Mouse (Mus musculus): ENCODE results near the gene Pdzd2.

Pdzd2 gene

DNA sequence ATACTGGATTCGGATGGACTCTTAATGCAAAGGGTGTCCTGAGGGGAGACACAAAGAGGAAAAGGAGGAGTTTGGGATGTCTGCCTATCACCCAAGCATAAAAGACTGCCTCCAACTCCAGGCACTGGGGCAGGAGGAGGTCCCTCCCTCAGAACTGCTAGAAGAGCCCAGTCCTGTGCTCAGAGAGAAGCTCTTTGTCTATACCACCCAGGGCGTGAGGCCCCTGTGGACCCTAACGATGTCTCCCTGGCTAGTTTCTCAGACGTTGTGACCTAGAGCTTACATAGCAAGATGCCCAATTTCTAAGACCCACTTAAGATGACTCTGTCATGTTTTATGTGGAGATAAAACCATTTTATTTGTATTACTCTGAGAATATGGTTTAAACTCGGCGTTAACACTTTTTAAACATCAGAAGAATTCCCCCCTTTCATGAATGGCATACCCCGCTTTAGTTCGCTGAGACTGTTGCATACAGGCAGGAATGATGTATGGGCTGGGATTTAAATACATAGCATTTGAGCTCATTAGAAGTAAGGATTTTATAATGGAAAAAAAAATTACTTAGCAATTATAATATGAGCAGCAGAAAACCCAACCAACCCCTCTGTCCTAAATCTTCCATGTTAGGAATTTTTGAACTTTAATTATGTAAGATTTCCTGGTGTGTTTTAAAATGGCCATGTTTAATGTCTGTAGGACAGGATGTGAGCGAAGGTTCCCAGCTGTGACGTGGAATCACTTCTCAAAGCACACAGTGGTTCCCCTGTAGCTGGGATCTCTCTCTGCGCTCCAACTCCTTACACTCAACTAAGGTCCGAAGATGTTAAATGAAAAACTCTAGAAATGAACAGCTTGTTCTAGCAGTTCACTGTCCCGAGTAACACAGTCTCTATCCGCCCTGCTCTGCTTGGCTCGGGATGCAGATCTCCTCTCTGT is 268.6 kb downstream of the Pdzd2 start:
- ChIA-PET CTCF (interaction anchor here in 1 of 4 experiments (0.6 kb wide), 1 partner anchor 174 kb away, joined by 4 read pairs; no protein-coding TSS in a partner anchor), POLR2A (interaction anchor here in 3 of 4 experiments (0.6 to 1.6 kb wide), 4 partner anchors 19 to 107 kb away, joined by 3 to 7 read pairs (median 4); no protein-coding TSS in a partner anchor)

DNA sequence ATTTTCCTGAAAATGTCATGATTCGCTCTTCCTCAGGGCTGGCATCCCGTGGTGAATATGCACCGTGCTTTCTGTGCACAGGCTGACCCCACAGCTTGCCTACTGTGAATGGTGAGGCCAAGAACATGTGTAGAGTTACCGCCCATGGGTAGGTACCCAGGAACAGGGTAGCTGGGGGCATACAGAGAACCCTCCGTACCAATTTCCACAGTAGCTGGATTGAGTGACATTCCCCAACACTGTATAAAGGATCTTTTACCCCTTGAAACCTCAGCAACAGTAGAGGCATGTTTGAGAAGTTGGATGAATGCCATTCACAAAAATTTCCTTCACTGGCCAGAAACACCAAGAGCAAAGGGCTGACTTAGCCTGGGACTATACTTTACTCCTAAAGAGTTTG is 271.1 kb downstream of the Pdzd2 start:
- CTCF ChIA-PET: no interaction called here
- POLR2A ChIA-PET: interaction anchor here in 1 of 4 experiments (1.4 kb wide), 1 partner anchor 22 kb away, joined by 3 read pairs; no protein-coding TSS in a partner anchor

DNA sequence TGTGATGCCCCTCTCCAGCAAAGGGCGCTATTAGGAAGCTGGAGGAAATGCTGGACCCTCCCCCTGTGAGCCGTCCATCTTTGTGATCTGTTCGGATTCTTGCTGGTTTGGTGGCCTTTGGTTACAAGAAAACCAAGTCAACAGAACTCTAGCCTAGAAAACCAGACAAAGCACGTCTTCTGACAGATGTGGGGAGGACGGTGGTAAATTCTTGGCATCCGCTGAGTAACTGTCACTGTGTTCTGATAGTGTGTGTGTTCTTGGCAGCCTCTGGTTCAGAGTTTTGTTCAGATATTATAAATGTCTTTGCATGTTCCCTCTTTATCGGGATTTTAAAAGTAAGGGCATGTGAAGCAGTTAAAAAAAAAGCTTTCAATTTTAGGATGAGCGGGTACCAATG is 274.0 kb downstream of the Pdzd2 start:
- CTCF ChIA-PET: interaction anchor here in 2 of 4 experiments (0.7 to 1.1 kb wide), 2 partner anchors 23 to 433 kb away, joined by 3 read pairs; no protein-coding TSS in a partner anchor
- POLR2A ChIA-PET: interaction anchor here in 3 of 4 experiments (0.6 to 2.1 kb wide), 3 partner anchors 9 to 83 kb away, joined by 3 to 6 read pairs (median 3); no protein-coding TSS in a partner anchor

DNA sequence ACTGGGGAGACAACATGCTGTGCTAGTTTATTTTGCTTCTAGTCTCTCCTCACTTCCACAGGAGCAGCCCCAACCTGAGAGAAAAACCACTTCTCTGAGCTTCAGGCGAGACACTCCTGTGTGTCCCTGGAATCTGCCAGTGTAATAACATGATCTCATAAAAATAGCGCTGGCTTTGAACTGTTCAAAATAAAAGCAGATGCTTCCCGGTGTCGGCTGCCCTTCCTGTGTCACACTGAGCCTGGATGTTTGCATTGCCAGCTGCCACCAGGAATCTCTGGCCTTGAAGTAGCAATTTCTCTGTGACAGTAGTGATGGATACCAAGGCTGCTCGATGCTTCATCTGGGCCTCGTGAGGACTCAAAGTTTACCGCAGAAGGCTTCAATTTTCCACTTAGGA is 282.9 kb downstream of the Pdzd2 start:
- CTCF ChIA-PET: interaction anchor here in 1 of 4 experiments (0.6 kb wide), 1 partner anchor 32 kb away, joined by 5 read pairs; no protein-coding TSS in a partner anchor

DNA sequence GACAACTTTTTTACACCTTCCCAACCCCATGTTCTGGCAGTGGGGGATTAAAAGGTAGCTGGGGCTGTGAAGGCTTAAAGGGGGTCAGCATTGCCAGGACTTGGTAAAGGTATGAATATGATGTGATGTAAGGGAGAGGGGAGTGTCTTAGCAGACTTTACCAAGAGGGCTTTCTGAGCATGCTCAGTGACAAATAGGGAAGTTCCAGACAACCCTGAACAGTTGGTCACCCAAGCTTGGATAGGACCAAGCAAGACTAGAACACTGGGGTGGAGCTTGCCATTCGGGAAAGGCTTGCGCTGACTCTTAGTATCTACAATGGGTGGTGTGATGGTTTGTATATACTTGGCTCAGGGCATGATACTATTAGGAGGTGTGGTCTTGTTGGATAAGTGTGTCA is 286.4 kb downstream of the Pdzd2 start:
- CTCF ChIA-PET: no interaction called here
- POLR2A ChIA-PET: no interaction called here

More for the DNA sequence above, 282.9 kb downstream of the Pdzd2 start:
- POLR2A ChIA-PET: interaction anchor here in 2 of 4 experiments (0.9 to 1.7 kb wide), 3 partner anchors 9 to 182 kb away, joined by 3 to 5 read pairs (median 3); no protein-coding TSS in a partner anchor

DNA sequence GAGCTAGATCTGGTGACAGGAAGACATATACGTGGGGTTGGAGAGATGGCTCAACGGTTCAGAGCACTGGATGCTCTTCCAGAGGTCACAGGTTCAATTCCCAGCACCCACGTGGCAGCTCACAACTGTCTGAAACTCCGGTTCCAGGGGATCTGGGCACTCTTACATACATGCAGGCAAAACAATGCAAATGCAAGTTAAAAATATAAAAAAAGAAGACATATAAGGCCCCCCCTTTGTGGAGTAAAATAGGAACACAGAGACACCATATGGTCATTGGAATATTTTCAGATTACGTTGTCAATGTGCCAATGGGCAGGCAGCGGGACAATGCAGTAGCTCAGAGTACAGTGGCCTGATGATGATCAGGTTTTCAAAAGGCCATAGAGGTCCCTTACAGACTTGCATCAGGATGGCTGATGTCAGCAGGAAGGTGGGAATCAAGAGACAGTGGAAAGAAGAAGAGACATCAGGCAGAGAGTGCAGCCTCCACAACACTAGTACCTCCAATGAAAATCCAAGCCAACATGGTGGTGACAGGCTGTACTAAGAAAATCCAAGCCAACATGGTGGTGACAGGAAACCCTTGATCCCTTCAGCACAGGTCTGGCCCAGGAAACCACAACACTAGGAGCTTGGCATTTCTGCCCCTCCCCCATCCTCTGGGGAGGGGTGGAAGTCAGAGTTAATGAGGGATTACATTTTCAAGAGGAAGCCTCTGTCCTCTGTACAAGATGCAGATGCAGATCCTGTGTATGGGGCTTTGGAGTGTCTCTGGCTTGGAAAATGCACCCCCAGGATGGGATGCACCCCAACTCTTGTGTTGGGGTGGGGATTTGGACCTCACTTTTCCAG is 287.4 kb downstream of the Pdzd2 start:
- CTCF ChIA-PET: no interaction called here
- POLR2A ChIA-PET: interaction anchor here in 1 of 4 experiments (0.6 to 0.7 kb wide), 3 partner anchors 27 to 449 kb away, joined by 3 to 4 read pairs (median 4); no protein-coding TSS in a partner anchor

DNA sequence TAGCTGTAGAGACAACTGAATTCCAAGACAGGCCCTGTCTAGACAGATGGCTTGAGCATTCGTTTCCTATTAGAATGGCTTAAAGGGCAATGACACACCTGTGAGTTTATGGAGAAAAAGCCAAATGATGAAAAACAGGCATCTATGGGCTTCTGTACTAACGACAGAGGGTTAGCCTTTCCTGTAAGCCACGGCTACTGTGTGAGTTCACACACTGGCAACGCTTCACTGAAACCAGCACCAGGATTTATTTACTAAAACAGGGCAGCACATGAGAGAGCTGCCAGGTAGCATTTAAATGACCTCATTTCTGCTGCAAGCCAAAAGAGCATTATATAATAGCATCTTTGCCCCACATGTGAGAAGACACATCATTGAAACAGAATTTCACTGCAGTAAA is 288.3 kb downstream of the Pdzd2 start:
- ChIA-PET CTCF (interaction anchor here in 1 of 4 experiments (0.6 kb wide), 1 partner anchor 174 kb away, joined by 5 read pairs; no protein-coding TSS in a partner anchor), POLR2A (interaction anchor here in 1 of 4 experiments (0.6 kb wide), 1 partner anchor 131 kb away, joined by 3 read pairs; no protein-coding TSS in a partner anchor)

DNA sequence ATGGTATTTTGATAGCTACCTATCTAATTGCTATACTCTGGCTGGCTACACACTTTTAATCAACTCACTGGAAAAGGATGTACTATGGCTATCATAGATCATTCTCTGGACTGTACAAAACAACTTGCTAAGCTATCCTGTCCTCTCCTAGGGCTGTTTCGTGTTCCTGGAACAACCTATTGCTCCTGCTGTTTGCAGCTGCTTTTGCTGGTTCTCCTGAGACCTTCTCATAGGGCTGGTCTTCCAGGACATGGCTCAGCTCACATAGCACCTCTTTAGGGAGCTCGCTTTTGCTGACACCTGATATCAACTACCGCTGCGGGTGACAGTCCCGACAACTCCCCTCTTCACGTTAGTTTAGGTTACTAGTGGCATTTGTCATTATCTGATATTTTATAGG is 288.9 kb downstream of the Pdzd2 start:
- POLR2A ChIA-PET: interaction anchor here in 3 of 4 experiments (1.1 to 1.9 kb wide), 9 partner anchors 14 to 76 kb away, joined by 3 to 6 read pairs (median 4); no protein-coding TSS in a partner anchor
- CTCF ChIA-PET: interaction anchor here in 1 of 4 experiments (1.1 kb wide), 1 partner anchor 40 kb away, joined by 3 read pairs; no protein-coding TSS in a partner anchor

DNA sequence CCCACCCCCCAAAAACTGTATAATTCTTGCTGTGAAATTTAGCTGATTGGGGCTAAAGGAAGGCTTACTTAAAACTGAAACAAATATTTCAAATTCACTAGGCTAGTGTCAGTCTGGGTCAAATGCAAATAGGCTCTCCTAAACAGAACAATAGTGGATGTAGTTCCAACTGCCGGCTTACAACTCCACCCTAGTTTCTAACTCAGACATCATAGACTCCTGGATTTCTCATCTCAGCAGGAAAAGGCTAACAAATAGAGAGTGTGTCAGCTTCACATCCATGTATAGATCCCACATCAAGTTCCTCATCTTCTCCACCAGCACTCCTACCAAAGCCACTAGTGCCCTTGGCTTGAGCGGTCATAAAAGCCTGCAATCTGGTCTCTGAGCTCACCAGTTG is 290.4 kb downstream of the Pdzd2 start:
- POLR2A ChIA-PET: interaction anchor here in 3 of 4 experiments (0.6 to 1.9 kb wide), 9 partner anchors 9 to 75 kb away, joined by 3 to 6 read pairs (median 4); no protein-coding TSS in a partner anchor

DNA sequence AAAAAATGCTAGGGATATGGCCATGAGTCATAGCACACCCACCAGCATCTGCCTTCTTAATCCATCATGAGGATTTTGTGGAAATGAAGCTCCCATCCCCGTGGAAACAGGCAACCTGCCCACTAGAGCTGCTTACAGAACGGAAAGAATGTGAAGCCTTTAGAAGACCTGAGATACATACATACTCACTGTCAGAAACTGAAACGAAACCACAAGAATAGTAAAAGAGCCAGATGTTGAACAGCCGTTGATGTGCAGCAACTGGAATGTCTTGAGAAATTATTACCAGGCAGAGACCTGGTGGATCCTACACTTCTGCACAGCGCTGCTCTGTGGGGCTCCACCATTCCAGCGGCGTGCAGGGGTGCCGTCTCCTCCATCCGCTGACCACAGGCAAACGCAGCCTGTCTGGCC is 292.7 kb downstream of the Pdzd2 start:
- CTCF ChIA-PET: no interaction called here
- POLR2A ChIA-PET: interaction anchor here in 3 of 4 experiments (0.7 to 2.1 kb wide), 5 partner anchors 13 to 57 kb away, joined by 3 to 4 read pairs (median 3); no protein-coding TSS in a partner anchor

More for the DNA sequence above, 290.4 kb downstream of the Pdzd2 start:
- CTCF ChIA-PET: interaction anchor here in 2 of 4 experiments (0.6 to 1.1 kb wide), 2 partner anchors 10 to 41 kb away, joined by 3 read pairs; no protein-coding TSS in a partner anchor

DNA sequence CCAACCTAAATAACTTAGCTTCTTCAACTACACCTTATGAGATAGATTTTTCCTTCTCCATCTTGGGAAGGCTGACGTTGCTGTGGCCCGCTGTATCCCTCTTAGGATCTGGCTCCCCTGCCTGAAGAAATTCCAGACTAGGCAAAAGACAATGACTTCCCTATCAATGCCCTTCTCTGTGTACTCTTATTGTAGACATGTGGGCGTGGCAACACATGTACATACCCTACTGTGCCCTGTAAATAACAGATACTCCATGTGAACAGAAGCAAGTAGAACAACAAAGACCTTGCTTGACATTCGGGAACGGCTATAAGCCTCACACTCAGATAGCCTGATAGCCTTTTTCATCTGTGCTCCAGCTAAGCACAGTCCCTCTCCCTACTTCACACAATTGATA is 295.2 kb downstream of the Pdzd2 start:
- CTCF ChIA-PET: no interaction called here
- POLR2A ChIA-PET: interaction anchor here in 1 of 4 experiments (0.5 kb wide), 1 partner anchor 105 kb away, joined by 3 read pairs; no protein-coding TSS in a partner anchor

DNA sequence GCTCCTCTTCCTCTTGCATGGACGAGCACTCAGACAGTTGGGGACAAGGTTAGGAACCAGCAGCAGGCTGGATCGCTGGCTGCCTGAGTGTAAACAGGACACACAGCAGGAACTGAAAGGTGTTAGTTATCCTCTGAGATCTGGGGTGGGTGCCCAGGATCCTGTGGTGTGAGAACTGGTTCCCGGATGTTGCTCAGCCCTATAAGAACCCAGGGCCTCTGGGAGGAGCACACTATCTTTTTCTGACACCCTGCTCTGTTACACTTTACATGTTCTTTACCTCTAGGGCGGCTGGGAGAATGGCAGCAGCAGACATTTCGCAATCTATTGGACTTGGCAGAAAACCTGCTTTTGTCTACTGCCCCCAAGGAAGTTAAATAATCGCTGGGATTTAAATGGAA is 300.4 kb downstream of the Pdzd2 start:
- CTCF ChIA-PET: no interaction called here

DNA sequence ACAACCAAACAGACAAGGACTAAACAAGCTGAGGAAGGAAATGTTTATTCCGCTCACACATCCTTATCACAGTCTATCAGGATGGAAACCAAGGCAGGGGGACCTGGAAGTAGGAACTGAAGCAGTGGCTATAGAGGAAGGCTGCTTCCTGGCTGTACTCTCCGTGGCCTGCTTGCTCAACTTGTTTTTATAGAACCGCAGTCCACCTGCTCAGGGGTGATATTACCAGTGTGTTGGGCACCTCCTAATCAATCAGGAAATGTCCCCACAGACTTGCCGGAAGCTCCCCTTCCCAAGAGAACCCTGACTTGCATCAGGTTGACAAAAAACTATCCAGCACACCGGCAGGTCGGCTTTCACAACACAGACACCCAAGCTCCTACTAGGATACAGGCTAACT is 301.0 kb downstream of the Pdzd2 start:
- POLR2A ChIA-PET: interaction anchor here in 3 of 4 experiments (0.5 to 1.7 kb wide), 8 partner anchors 9 to 290 kb away, joined by 3 to 11 read pairs (median 3); no protein-coding TSS in a partner anchor

More for the DNA sequence above, 300.4 kb downstream of the Pdzd2 start:
- POLR2A ChIA-PET: interaction anchor here in 2 of 4 experiments (0.6 to 1.7 kb wide), 4 partner anchors 10 to 112 kb away, joined by 3 to 11 read pairs (median 3); no protein-coding TSS in a partner anchor

DNA sequence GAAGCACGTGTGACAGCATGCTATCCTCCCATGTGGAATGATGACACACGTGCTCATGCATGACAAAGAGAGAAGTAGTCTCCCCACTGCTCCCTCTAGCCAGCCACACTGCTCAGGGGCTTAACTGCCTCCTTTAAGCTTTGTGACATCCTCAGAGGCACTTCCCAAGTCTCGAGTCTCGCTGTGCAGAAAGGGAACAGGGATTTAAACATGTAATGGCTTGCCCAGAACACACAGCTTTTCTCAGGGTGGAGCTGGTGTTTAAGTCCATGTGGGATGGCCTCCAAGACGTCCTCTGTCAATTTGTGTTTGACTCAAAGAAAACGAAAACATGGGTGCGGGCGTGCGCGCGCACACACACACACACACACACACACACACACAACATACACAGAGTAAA is 301.6 kb downstream of the Pdzd2 start:
- ChIA-PET CTCF (no interaction called here), POLR2A (interaction anchor here in 3 of 4 experiments (0.5 to 1.7 kb wide), 6 partner anchors 9 to 290 kb away, joined by 3 to 11 read pairs (median 4); no protein-coding TSS in a partner anchor)

More for the DNA sequence above, 301.0 kb downstream of the Pdzd2 start:
- CTCF ChIA-PET: no interaction called here

DNA sequence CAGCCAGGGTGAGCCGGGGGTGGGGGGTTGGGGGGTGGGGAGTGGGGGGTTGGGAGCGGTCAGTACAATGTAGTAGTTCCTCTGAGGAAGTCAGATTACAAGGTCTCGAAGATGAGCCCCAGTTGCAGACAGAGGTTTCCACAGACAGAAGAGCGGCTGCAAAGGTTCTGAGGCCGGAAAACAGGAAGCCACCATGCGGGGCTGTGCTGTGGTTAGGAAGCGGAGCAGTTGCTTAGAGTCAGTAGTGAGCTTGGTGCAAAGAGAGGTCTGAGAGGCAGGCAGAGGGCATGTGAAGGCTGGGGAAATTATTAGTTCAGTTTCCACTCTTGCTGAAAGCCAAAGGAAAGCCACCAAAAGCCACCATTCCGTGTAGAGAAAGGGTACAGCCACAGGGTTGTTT is 303.8 kb downstream of the Pdzd2 start:
- ChIA-PET CTCF (no interaction called here), POLR2A (interaction anchor here in 3 of 4 experiments (0.8 to 1.6 kb wide), 3 partner anchors 12 to 68 kb away, joined by 3 to 6 read pairs (median 3); no protein-coding TSS in a partner anchor)

DNA sequence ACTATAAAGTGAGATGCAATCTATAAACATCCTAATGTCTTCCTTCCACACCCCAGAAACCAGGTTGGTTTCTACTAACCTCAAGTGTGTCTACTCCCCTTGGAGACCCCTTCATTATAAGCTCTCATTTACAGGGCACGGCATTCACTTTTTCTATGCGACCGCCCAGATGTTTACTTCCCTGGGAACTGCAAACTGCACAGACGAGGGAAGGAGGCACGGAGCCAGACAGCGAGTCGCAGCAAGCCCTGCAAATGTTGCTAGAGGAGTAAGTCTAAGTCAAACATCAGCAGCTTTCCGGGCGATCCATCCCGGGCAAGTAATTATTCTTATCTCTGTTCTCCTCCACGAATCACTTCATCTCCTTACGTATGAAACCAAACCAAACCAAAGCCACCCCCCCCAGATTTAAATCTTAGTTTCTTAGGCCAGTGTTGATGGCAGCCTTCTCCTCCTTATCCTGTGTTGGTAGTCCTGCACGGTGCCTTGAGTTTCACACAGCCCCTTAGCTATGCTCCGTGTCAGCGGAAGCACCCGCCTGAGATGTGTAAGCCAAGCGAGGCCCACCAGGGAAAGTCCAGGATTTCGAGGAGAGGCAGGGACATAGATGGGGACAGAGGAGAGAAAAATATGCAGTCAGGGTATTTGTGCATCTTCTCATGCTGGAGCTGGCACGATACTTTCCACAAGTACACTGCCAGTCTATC is 305.7 kb downstream of the Pdzd2 start:
- POLR2A ChIA-PET: interaction anchor here in 2 of 4 experiments (1.3 to 1.8 kb wide), 3 partner anchors 9 to 66 kb away, joined by 3 to 4 read pairs (median 3); no protein-coding TSS in a partner anchor

DNA sequence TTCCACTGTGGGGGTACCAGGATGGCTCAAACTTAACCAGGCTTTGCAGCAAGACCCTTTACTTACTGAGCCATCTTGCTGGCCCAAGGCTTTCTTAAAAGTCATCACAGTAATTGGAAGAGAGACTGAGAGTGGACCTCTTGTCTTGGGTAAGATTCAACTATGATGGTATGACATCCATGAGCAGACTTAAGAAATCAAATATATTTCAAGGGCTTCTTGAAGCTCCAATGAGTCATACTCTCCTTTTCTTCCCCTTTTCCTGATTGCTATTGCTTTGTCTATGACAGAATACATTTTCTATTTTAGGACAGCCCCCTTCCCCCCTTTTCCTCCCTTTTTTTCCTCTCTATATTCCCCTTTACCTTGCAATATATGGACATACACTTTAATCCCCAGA is 306.8 kb downstream of the Pdzd2 start:
- POLR2A ChIA-PET: interaction anchor here in 2 of 4 experiments (1.1 to 1.3 kb wide), 2 partner anchors 17 to 46 kb away, joined by 4 to 5 read pairs; no protein-coding TSS in a partner anchor
- CTCF ChIA-PET: no interaction called here

More for the DNA sequence above, 305.7 kb downstream of the Pdzd2 start:
- CTCF ChIA-PET: no interaction called here
